In the genomic region with DNA sequence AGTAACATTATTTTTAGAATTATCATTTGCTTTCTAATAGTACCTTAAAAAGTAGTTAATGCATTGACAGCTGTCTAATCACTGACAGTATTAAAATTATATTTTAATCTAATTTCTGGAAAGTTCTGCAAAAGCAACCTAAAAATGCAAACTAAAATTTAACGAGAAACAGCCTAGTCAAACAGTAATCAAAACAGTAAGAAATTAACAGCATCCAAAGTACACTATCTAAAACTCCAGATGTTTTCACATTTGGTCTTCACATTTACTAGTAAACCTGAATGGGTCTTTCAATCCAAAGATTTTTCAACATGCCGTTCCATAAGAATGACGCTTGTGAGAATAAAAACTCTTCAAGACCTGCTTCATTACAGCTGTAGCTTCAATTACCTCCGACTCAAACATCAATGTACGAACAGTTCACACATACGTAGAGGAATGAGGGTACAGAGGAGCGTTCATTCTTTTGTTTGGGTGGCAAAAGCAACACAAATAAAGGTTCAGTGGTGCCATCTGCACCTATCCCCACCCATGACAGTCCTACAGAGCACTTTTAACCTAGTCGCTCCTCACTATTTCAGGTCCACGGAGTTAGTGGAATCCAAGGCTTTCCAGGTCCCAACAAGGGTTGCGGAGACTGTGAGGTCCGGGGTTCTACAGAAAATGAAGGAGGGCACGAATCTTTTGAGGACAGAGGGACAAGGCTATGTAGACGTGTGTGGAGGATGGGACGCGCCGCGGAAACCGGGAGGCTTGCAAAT, we compare ENCODE assay signal across 8 mouse cellular contexts. TPM values are rescaled to one million over a fixed set of nuclear protein-coding genes. Genes with fewer than 3 reads are reported as not detected.
DNase-seq lines count a peak whose midpoint lies in the region; ATAC-seq and TF ChIP-seq lines count a peak whose summit lies in the region.

No protein-coding gene starts in this region.

- no peak for ATAC-seq in heart, embryonic 14.5 days (ENCODE audit: insufficient number of reproducible peaks, insufficient read depth, low FRiP score, low read depth)
- ATAC-seq in erythroblast, adult 5-6 weeks (replicated peaks; ENCODE audit: low FRiP score, poor library complexity, severe bottlenecking), result peak; percentile 23
- peak; percentile 6; the same call in 1 of the 2 replicates for ATAC-seq in limb, embryonic 11.5 days (ENCODE audit: insufficient number of reproducible peaks, low FRiP score, low TSS enrichment, low read depth)
- ATAC-seq in neural tube, embryonic 15.5 days (ENCODE audit: low FRiP score), result peak; percentile 2; the same call in 1 of the 2 replicates

- no peak for TF ChIP-seq RAD21 in CH12.LX (IDR thresholded peaks at IDR 0.05; ENCODE audit: low read depth, low read length)

- peak overlapping the region; percentile 85 for H3K4me2 ChIP-seq in heart, embryonic 14.5 days (ENCODE audit: low read length)
- H3K4me2 ChIP-seq in CH12.LX (ENCODE audit: insufficient read depth, low read depth, poor library complexity, severe bottlenecking), result peak overlapping the region; percentile 100
- peak overlapping the region; percentile 90 for H3K4me2 ChIP-seq in limb, embryonic 11.5 days (ENCODE audit: low read depth, severe bottlenecking)
- peak overlapping the region; percentile 80 for H3K4me2 ChIP-seq in neural tube, embryonic 15.5 days

- in situ Hi-C loops in CH12.LX (cut with MboI; ENCODE audit: low pct_ligation_motif_present, low pct_unique_long_range_greater_than_20kb, low sequenced_read_pairs), result loop anchor here (10.0 kb wide), 1 partner anchor 157 kb away; no protein-coding TSS in a partner anchor

- TF ChIP-seq CTCF in CH12.LX (conservative IDR thresholded peaks at IDR 0.05 in 1 of 2, IDR thresholded peaks at IDR 0.05 in 1 of 2; ENCODE audit: low read depth in 2 of 2, low read length in 2 of 2), result no peak

- no peak for DNase-seq in heart, adult 9 months (ENCODE audit: low spot score in 2 of 2)
- peak; percentile 17 for DNase-seq in CH12.LX (ENCODE audit: extremely low read depth)
- no peak for DNase-seq in limb, embryonic 11.5 days (ENCODE audit: low spot score)
- no peak for DNase-seq in cerebellum, adult 18-20 months
- DNase-seq in cerebellum, postnatal 10 days, result no peak

- no peak for TF ChIP-seq EP300 in CH12.LX (IDR thresholded peaks at IDR 0.05; ENCODE audit: low read length)

- dilution Hi-C loops in CH12.LX (cut with MboI; ENCODE audit: extremely low pct_ligation_motif_present, extremely low pct_unique_long_range_greater_than_20kb, low sequenced_read_pairs), result no loop called here

- H3K27me3 ChIP-seq in heart, embryonic 14.5 days (ENCODE audit: control insufficient read depth, insufficient read depth, low read length), result no peaks in the 10 kb centered on the region
- no peaks in the 10 kb centered on the region for H3K27me3 ChIP-seq in CH12.LX (replicated peaks)
- no peaks in the 10 kb centered on the region for H3K27me3 ChIP-seq in limb, embryonic 11.5 days (ENCODE audit: control insufficient read depth, insufficient read depth, low read length)
- no peaks in the 10 kb centered on the region for H3K27me3 ChIP-seq in neural tube, embryonic 15.5 days (replicated peaks)

- H3K27ac ChIP-seq in heart, embryonic 14.5 days (replicated peaks in 1 of 2; ENCODE audit: control insufficient read depth in 1 of 2, insufficient read depth in 1 of 2, low read depth in 2 of 2, low read length in 2 of 2), result peak overlapping the region; percentile 82 to 87
- H3K27ac ChIP-seq in CH12.LX (ENCODE audit: insufficient read depth, low read depth), result no peak overlapping the region; the same call in 1 of the 2 replicates
- no peak overlapping the region for H3K27ac ChIP-seq in limb, embryonic 11.5 days (replicated peaks; ENCODE audit: low read depth, low read length)
- H3K27ac ChIP-seq in neural tube, embryonic 15.5 days (replicated peaks), result peak overlapping the region; percentile 95

- H3K79me2 ChIP-seq in CH12.LX (replicated peaks; ENCODE audit: control insufficient read depth, extremely low read depth, insufficient read depth, poor library complexity, severe bottlenecking), result peaks cover 40% of the 10 kb centered on the region

- H3K9me3 ChIP-seq in heart, embryonic 14.5 days (ENCODE audit: control insufficient read depth, low read length), result no peaks in the 10 kb centered on the region
- H3K9me3 ChIP-seq in CH12.LX (replicated peaks; ENCODE audit: low read length), result no peaks in the 10 kb centered on the region
- H3K9me3 ChIP-seq in limb, embryonic 11.5 days (ENCODE audit: control insufficient read depth, low read length), result no peaks in the 10 kb centered on the region
- H3K9me3 ChIP-seq in neural tube, embryonic 15.5 days (replicated peaks), result no peaks in the 10 kb centered on the region

- 6% methylated on average over 18 of the region's 18 CpGs for WGBS in heart, embryonic 14.5 days
- 6% methylated on average over 18 of the region's 18 CpGs for WGBS in limb, embryonic 11.5 days
- 5% methylated on average over 18 of the region's 18 CpGs for WGBS in neural tube, embryonic 15.5 days

- H3K9ac ChIP-seq in heart, embryonic 14.5 days (ENCODE audit: low read length), result peak overlapping the region; percentile 87
- peak overlapping the region; percentile 42 for H3K9ac ChIP-seq in CH12.LX (ENCODE audit: insufficient read depth, low read depth)
- H3K9ac ChIP-seq in limb, embryonic 11.5 days (ENCODE audit: low read length), result peak overlapping the region; percentile 83
- peak overlapping the region; percentile 77 for H3K9ac ChIP-seq in neural tube, embryonic 15.5 days (replicated peaks)

- H3K4me1 ChIP-seq in heart, embryonic 14.5 days (ENCODE audit: control insufficient read depth in 2 of 2, insufficient read depth in 2 of 2, low read length in 2 of 2), result peaks cover 2 to 4% of the 10 kb centered on the region in 2 experiments; a peak in 3 of 4 replicates
- peaks cover 2 to 41% of the 10 kb centered on the region in 2 experiments; a peak in 3 of 4 replicates for H3K4me1 ChIP-seq in CH12.LX (ENCODE audit: control insufficient read depth in 1 of 2, insufficient read depth in 2 of 2)
- H3K4me1 ChIP-seq in limb, embryonic 11.5 days (ENCODE audit: control insufficient read depth, insufficient read depth, low read length), result 0 out of 2 replicates have a peak, but pooled peaks cover 3% of the 10 kb centered on the region
- H3K4me1 ChIP-seq in neural tube, embryonic 15.5 days, result peaks cover 18% of the 10 kb centered on the region

- H3K4me3 ChIP-seq in heart, embryonic 14.5 days (ENCODE audit: control insufficient read depth in 1 of 2, insufficient read depth in 1 of 2, low read depth in 1 of 2, low read length in 2 of 2), result peak overlapping the region; percentile 88 to 90
- peak overlapping the region; percentile 73 to 94 (median 85) for H3K4me3 ChIP-seq in CH12.LX (replicated peaks in 1 of 3; ENCODE audit: low read depth in 2 of 3, low read length in 2 of 3, poor library complexity in 1 of 3)
- H3K4me3 ChIP-seq in limb, embryonic 11.5 days (ENCODE audit: low read depth, low read length), result peak overlapping the region; percentile 85
- H3K4me3 ChIP-seq in neural tube, embryonic 15.5 days (replicated peaks), result peak overlapping the region; percentile 95

- no peak for TF ChIP-seq POLR2A in CH12.LX (IDR thresholded peaks at IDR 0.05; ENCODE audit: low read depth, low read length)

- 0 out of 2 replicates have a peak, but pooled peaks cover 5% of the 10 kb centered on the region for H3K36me3 ChIP-seq in heart, embryonic 14.5 days (ENCODE audit: control insufficient read depth, insufficient read depth, low read length)
- H3K36me3 ChIP-seq in CH12.LX (replicated peaks in 1 of 2; ENCODE audit: control insufficient read depth in 1 of 2, insufficient read depth in 1 of 2, low read length in 1 of 2), result peaks cover 0 to 3% of the 10 kb centered on the region in 2 experiments
- H3K36me3 ChIP-seq in limb, embryonic 11.5 days (ENCODE audit: control insufficient read depth, insufficient read depth, low read length), result no peaks in the 10 kb centered on the region
- no peaks in the 10 kb centered on the region for H3K36me3 ChIP-seq in neural tube, embryonic 15.5 days

TF ChIP-seq in CH12.LX, 34 proteins besides CTCF, POLR2A, EP300 and RAD21 (continues in another document):
- TF ChIP-seq ZC3H11A (IDR thresholded peaks at IDR 0.05; ENCODE audit: low read depth, low read length), result no peak
- TF ChIP-seq ELF1 (IDR thresholded peaks at IDR 0.05; ENCODE audit: low read depth, low read length), result no peak
- no peak for TF ChIP-seq MYC (IDR thresholded peaks at IDR 0.05; ENCODE audit: low read depth, low read length)
- TF ChIP-seq USF1 (IDR thresholded peaks at IDR 0.05; ENCODE audit: low read depth, low read length), result no peak
- TF ChIP-seq IRF4 (IDR thresholded peaks at IDR 0.05; ENCODE audit: low read depth, low read length), result no peak

RNA-seq across cellular contexts. Expression of gene Ankib1, which starts 0.9 kb away (rescaled TPM):
- polyA plus RNA-seq in heart, embryonic 14.5 days (2014; fragmentation: Nextera tagmentation; extraction: Ambion mirVana), result 8.0 and 8.9 TPM in 2 replicates
- 13.7 and 16.2 TPM in 2 replicates for total RNA-seq in CH12.LX (2012; rRNA removed)
- 19.3 and 21.2 TPM in 2 replicates for total RNA-seq in CH12.LX (2014; rRNA removed)
- polyA plus RNA-seq in CH12.LX (2012; ENCODE audit: insufficient read length, low read depth), result 15.8 and 16.6 TPM in 2 replicates
- 4.8 and 13.2 TPM in 2 replicates for total RNA-seq in erythroblast, adult 5-6 weeks (2015; ENCODE audit: low replicate concordance)
- 18.1 and 21.3 TPM in 2 replicates for total RNA-seq in erythroblast, adult 5-6 weeks (2017; ENCODE audit: low replicate concordance)
- polyA plus RNA-seq in limb, embryonic 11.5 days (2014; fragmentation: Nextera tagmentation; extraction: Ambion mirVana), result 10.8 and 12.4 TPM in 2 replicates
- polyA plus RNA-seq in neural tube, embryonic 15.5 days (2015; fragmentation: Nextera tagmentation; extraction: Ambion mirVana), result 15.5 and 15.9 TPM in 2 replicates

RNA-seq across cellular contexts. Expression of gene Krit1, which starts 1.1 kb away (rescaled TPM):
- 38.4 and 41.4 TPM in 2 replicates for polyA plus RNA-seq in heart, embryonic 14.5 days (2014; fragmentation: Nextera tagmentation; extraction: Ambion mirVana)
- total RNA-seq in CH12.LX (2012; rRNA removed) (24.1 and 24.8 TPM in 2 replicates), CH12.LX (2014; rRNA removed) (47.4 and 56.1 TPM in 2 replicates)
- 30.7 and 31.2 TPM in 2 replicates for polyA plus RNA-seq in CH12.LX (2012; ENCODE audit: insufficient read length, low read depth)
- total RNA-seq in erythroblast, adult 5-6 weeks (2015; ENCODE audit: low replicate concordance), result 36.8 and 42.3 TPM in 2 replicates
- 51.4 and 55.5 TPM in 2 replicates for total RNA-seq in erythroblast, adult 5-6 weeks (2017; ENCODE audit: low replicate concordance)
- 52.0 and 55.1 TPM in 2 replicates for polyA plus RNA-seq in limb, embryonic 11.5 days (2014; fragmentation: Nextera tagmentation; extraction: Ambion mirVana)
- 48.8 and 49.4 TPM in 2 replicates for polyA plus RNA-seq in neural tube, embryonic 15.5 days (2015; fragmentation: Nextera tagmentation; extraction: Ambion mirVana)

RNA-seq across cellular contexts. Expression of gene Lrrd1, which starts 43.1 kb away (rescaled TPM):
- 0.30 and 0.32 TPM in 2 replicates for polyA plus RNA-seq in heart, embryonic 14.5 days (2014; fragmentation: Nextera tagmentation; extraction: Ambion mirVana)
- total RNA-seq in CH12.LX (2012; rRNA removed), result not detected in 2 replicates
- not detected in 2 replicates for total RNA-seq in CH12.LX (2014; rRNA removed)
- not detected in 2 replicates for polyA plus RNA-seq in CH12.LX (2012; ENCODE audit: insufficient read length, low read depth)
- not detected in 2 replicates for total RNA-seq in erythroblast, adult 5-6 weeks (2015; ENCODE audit: low replicate concordance)
- total RNA-seq in erythroblast, adult 5-6 weeks (2017; ENCODE audit: low replicate concordance), result not detected in 2 replicates
- polyA plus RNA-seq in limb, embryonic 11.5 days (2014; fragmentation: Nextera tagmentation; extraction: Ambion mirVana), result 0.05 TPM in 1 of 2 replicates, not detected in the other
- 0.05 and 0.11 TPM in 2 replicates for polyA plus RNA-seq in neural tube, embryonic 15.5 days (2015; fragmentation: Nextera tagmentation; extraction: Ambion mirVana)

Comparison
In these comparisons a context has a peak if more than half of its experiments do, and no peak if none do; other contexts are left out.
1. H3K27ac ChIP-seq: peak in heart, embryonic 14.5 days (2 of 2) and neural tube, embryonic 15.5 days (single experiment); none in CH12.LX (single experiment) and limb, embryonic 11.5 days (single experiment).
2. Peak in every context shown above with its lines, with median percentiles within 50 percentile points of each other: H3K4me2 ChIP-seq, H3K4me3 ChIP-seq and H3K9ac ChIP-seq.